Comparison of ENCODE assay signal across 27 mouse cellular contexts in the genomic region with DNA sequence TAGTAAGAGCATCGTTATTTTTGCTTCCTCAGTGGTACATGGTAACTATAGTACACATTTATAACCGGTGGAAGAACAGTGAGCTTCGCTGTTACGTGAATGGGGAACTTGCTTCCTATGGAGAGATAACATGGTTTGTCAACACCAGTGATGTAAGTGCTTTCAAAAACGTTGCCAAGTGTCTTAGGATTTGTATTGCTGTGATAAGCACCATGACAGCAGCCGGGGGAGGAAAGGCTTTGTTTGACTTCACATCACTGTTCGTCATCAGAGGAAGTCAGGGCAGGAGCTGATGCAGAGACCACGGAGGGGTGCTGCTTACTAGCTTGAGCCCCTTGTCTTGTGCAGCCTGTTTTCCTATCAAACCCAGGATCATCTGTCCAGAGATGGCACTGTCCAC.
A peak's percentile ranks its signal among the peaks of the same experiment; 100 is the strongest.
DNase-seq lines count a peak whose midpoint lies in the region; ATAC-seq and TF ChIP-seq lines count a peak whose summit lies in the region.
"Had no signal": no experiment of that assay in that cellular context is flagged by ENCODE, and none has a peak within 500 bp of the region (broad histone marks: within the 10 kb centered on the region; RNA-seq: fewer than 3 reads in every experiment).

No protein-coding gene starts in this region.

- no peaks in the 10 kb centered on the region for H3K36me3 ChIP-seq in lung, embryonic 14.5 days (ENCODE audit: insufficient read depth)
- peaks cover 0 to 2% of the 10 kb centered on the region in 2 experiments; a peak in 3 of 4 replicates for H3K36me3 ChIP-seq in MEL (ENCODE audit: control insufficient read depth in 1 of 2, insufficient read depth in 2 of 2, low read length in 2 of 2)
- H3K36me3 ChIP-seq in intestine, embryonic 16.5 days (ENCODE audit: control insufficient read depth, insufficient read depth, low read length), result 0 out of 2 replicates have a peak, but pooled peaks cover 2% of the 10 kb centered on the region
- H3K36me3 ChIP-seq: embryonic facial prominence, embryonic 12.5 days; embryonic facial prominence, embryonic 15.5 days; forebrain, embryonic 12.5 days; forebrain, embryonic 15.5 days had no signal

- no peaks in the 10 kb centered on the region for H3K9me3 ChIP-seq in lung, embryonic 14.5 days (ENCODE audit: low read depth, low read length)
- H3K9me3 ChIP-seq in MEL (replicated peaks; ENCODE audit: insufficient read depth, low read length), result no peaks in the 10 kb centered on the region
- no peaks in the 10 kb centered on the region for H3K9me3 ChIP-seq in intestine, embryonic 16.5 days (ENCODE audit: control insufficient read depth, low read length)
- H3K9me3 ChIP-seq: embryonic facial prominence, embryonic 12.5 days; embryonic facial prominence, embryonic 15.5 days; forebrain, embryonic 12.5 days; forebrain, embryonic 15.5 days; heart, embryonic 13.5 days had no signal

- TF ChIP-seq CTCF in lung, embryonic 14.5 days (IDR thresholded peaks at IDR 0.05; ENCODE audit: low read depth), result no peak
- no peak for TF ChIP-seq CTCF in MEL (IDR thresholded peaks at IDR 0.05 in 2 of 3, conservative IDR thresholded peaks at IDR 0.05 in 1 of 3; ENCODE audit: control insufficient read depth in 1 of 3, insufficient read depth in 1 of 3, low read depth in 2 of 3, low read length in 3 of 3, poor library complexity in 1 of 3, severe bottlenecking in 1 of 3)
- no peak for TF ChIP-seq CTCF in brain, embryonic 14.5 days (IDR thresholded peaks at IDR 0.05; ENCODE audit: borderline replicate concordance, extremely low read depth, insufficient read depth, insufficient read length)

- no peak for TF ChIP-seq POLR2A in MEL (IDR thresholded peaks at IDR 0.05; ENCODE audit: control insufficient read depth in 1 of 2, insufficient read depth in 1 of 2, low read depth in 1 of 2, low read length in 2 of 2, poor library complexity in 1 of 2)
- TF ChIP-seq POLR2A in brain, embryonic 14.5 days (IDR thresholded peaks at IDR 0.05; ENCODE audit: borderline replicate concordance, extremely low read depth, insufficient read depth, insufficient read length, poor library complexity, severe bottlenecking), result no peak

- peak; percentile 4 for DNase-seq in lung, embryonic 14.5 days
- no peak for DNase-seq in lung, postnatal 36 days
- DNase-seq in MEL (ENCODE audit: low read depth, low spot score), result peak; percentile 95
- peak; percentile 30 for DNase-seq in brain, embryonic 14.5 days (ENCODE audit: low read depth)
- DNase-seq in adrenal gland, adult (ENCODE audit: inconsistent age in 2 of 2, low spot score in 1 of 2), result no peak
- DNase-seq: adrenal gland, postnatal 10 days; adrenal gland, postnatal 36 days; cerebellum, adult 11-12 months; cerebellum, adult 9-10 months; cerebellum, postnatal 14 days; gastrocnemius, postnatal 25 days; heart, adult 18-20 months; heart, postnatal 4 days; kidney, adult 2 months had no signal

- H3K4me3 ChIP-seq in lung, embryonic 14.5 days (ENCODE audit: low read depth, low read length), result no peak overlapping the region
- peak overlapping the region in 1 of 2 experiments; percentile 7; a peak in 1 of 4 replicates for H3K4me3 ChIP-seq in MEL (ENCODE audit: control insufficient read depth in 1 of 2, insufficient read depth in 1 of 2, low read depth in 2 of 2, low read length in 2 of 2)
- H3K4me3 ChIP-seq in intestine, embryonic 16.5 days (ENCODE audit: low read length), result no peak overlapping the region
- H3K4me3 ChIP-seq: embryonic facial prominence, embryonic 12.5 days; embryonic facial prominence, embryonic 15.5 days; erythroblast, embryonic 14.5 days; forebrain, embryonic 12.5 days; forebrain, embryonic 15.5 days; heart, embryonic 13.5 days had no signal

- no peaks in the 10 kb centered on the region for H3K27me3 ChIP-seq in lung, embryonic 14.5 days (ENCODE audit: insufficient read depth, low read length)
- H3K27me3 ChIP-seq in MEL (ENCODE audit: control insufficient read depth in 1 of 2, insufficient read depth in 2 of 2, low read length in 2 of 2), result no peaks in the 10 kb centered on the region
- no peaks in the 10 kb centered on the region for H3K27me3 ChIP-seq in intestine, embryonic 16.5 days (replicated peaks; ENCODE audit: control insufficient read depth, insufficient read depth, low read length)
- H3K27me3 ChIP-seq: embryonic facial prominence, embryonic 12.5 days; embryonic facial prominence, embryonic 15.5 days; forebrain, embryonic 12.5 days; forebrain, embryonic 15.5 days; heart, embryonic 13.5 days had no signal

- no peak overlapping the region for H3K4me2 ChIP-seq in lung, embryonic 14.5 days
- no peak overlapping the region for H3K4me2 ChIP-seq in intestine, embryonic 16.5 days (ENCODE audit: low read depth, low read length)
- H3K4me2 ChIP-seq: embryonic facial prominence, embryonic 12.5 days; embryonic facial prominence, embryonic 15.5 days; forebrain, embryonic 12.5 days; forebrain, embryonic 15.5 days; heart, embryonic 13.5 days; hindbrain, embryonic 14.5 days had no signal

- no peak; the same call in 1 of the 2 replicates for TF ChIP-seq RAD21 in MEL (IDR thresholded peaks at IDR 0.05; ENCODE audit: low read depth, low read length)

- TF ChIP-seq EP300 in MEL (IDR thresholded peaks at IDR 0.05; ENCODE audit: low read depth in 1 of 2, low read length in 2 of 2), result peak; percentile 77 to 82

- no peak overlapping the region for H3K27ac ChIP-seq in lung, embryonic 14.5 days (ENCODE audit: low read depth)
- H3K27ac ChIP-seq in MEL (ENCODE audit: control insufficient read depth, low read depth, low read length), result no peak overlapping the region
- no peak overlapping the region for H3K27ac ChIP-seq in intestine, embryonic 16.5 days (ENCODE audit: low read length)
- H3K27ac ChIP-seq: embryonic facial prominence, embryonic 12.5 days; embryonic facial prominence, embryonic 15.5 days; forebrain, embryonic 12.5 days; forebrain, embryonic 15.5 days; heart, embryonic 13.5 days; hindbrain, embryonic 14.5 days; hindbrain, postnatal 0 days had no signal

- 38% methylated on average over 8 of the region's 8 CpGs for WGBS in lung, embryonic 14.5 days
- 56% methylated on average over 8 of the region's 8 CpGs for WGBS in intestine, embryonic 16.5 days

- H3K9ac ChIP-seq in lung, embryonic 14.5 days, result no peak overlapping the region
- H3K9ac ChIP-seq in MEL (ENCODE audit: control insufficient read depth, low read depth, low read length, poor library complexity, severe bottlenecking), result no peak overlapping the region
- no peak overlapping the region for H3K9ac ChIP-seq in intestine, embryonic 16.5 days (ENCODE audit: low read depth, low read length)
- H3K9ac ChIP-seq: embryonic facial prominence, embryonic 12.5 days; embryonic facial prominence, embryonic 15.5 days; forebrain, embryonic 12.5 days; forebrain, embryonic 15.5 days; heart, embryonic 13.5 days; hindbrain, embryonic 14.5 days had no signal

- no peaks in the 10 kb centered on the region for H3K79me2 ChIP-seq in MEL (ENCODE audit: control insufficient read depth, insufficient read depth, low read length, poor library complexity)

- no peaks in the 10 kb centered on the region for H3K4me1 ChIP-seq in lung, embryonic 14.5 days (ENCODE audit: insufficient read depth)
- H3K4me1 ChIP-seq in MEL (ENCODE audit: control insufficient read depth in 1 of 2, insufficient read depth in 2 of 2, low read length in 2 of 2), result peaks cover 0 to 3% of the 10 kb centered on the region in 2 experiments; a peak in 1 of 4 replicates
- no peaks in the 10 kb centered on the region for H3K4me1 ChIP-seq in intestine, embryonic 16.5 days (ENCODE audit: control insufficient read depth, insufficient read depth, low read length)
- H3K4me1 ChIP-seq: embryonic facial prominence, embryonic 12.5 days; embryonic facial prominence, embryonic 15.5 days; forebrain, embryonic 12.5 days; forebrain, embryonic 15.5 days had no signal

- no peak for ATAC-seq in lung, embryonic 14.5 days (ENCODE audit: insufficient read depth)
- ATAC-seq in megakaryocyte-erythroid progenitor cell, adult 5-6 weeks (replicated peaks; ENCODE audit: low FRiP score, low TSS enrichment, poor library complexity, severe bottlenecking), result peak; percentile 70
- ATAC-seq in intestine, embryonic 16.5 days, result no peak
- ATAC-seq: activated CD4-positive, CD25-positive, alpha-beta regulatory T cell, adult 4 months; forebrain, embryonic 15.5 days; hindbrain, postnatal 0 days; inflammation-experienced regulatory T-cells, adult 6 months; intestine, postnatal 0 days had no signal

TF ChIP-seq in MEL, 35 proteins besides CTCF, POLR2A, EP300 and RAD21 (continues in another document):
- TF ChIP-seq MYC (IDR thresholded peaks at IDR 0.05; ENCODE audit: low read depth, low read length), result peak; percentile 78; the same call in 1 of the 2 replicates
- TF ChIP-seq NELFE (IDR thresholded peaks at IDR 0.05; ENCODE audit: low read depth, low read length), result no peak
- peak; percentile 56; the same call in 1 of the 2 replicates for TF ChIP-seq TCF12 (IDR thresholded peaks at IDR 0.05; ENCODE audit: low read depth, low read length)
- peak; percentile 98 for TF ChIP-seq ETS1 (IDR thresholded peaks at IDR 0.05; ENCODE audit: low read depth, low read length)
- 0 out of 2 replicates have a peak, but pooled peaks have one; percentile 8 for TF ChIP-seq TAL1 (IDR thresholded peaks at IDR 0.05; ENCODE audit: low read length)
- no peak for TF ChIP-seq E2F4 (IDR thresholded peaks at IDR 0.05; ENCODE audit: borderline replicate concordance, low read depth, low read length)
- no peak for TF ChIP-seq GABPA (IDR thresholded peaks at IDR 0.05; ENCODE audit: low read depth, low read length)
- no peak for TF ChIP-seq UBTF (IDR thresholded peaks at IDR 0.05; ENCODE audit: borderline replicate concordance, insufficient read depth, low read depth, low read length)
- no peak for TF ChIP-seq SMC3 (IDR thresholded peaks at IDR 0.05; ENCODE audit: low read depth, low read length)
- no peak for TF ChIP-seq MEF2A (IDR thresholded peaks at IDR 0.05; ENCODE audit: extremely low read depth, insufficient replicate concordance, low read depth, low read length, poor library complexity, severe bottlenecking)
- TF ChIP-seq HCFC1 (IDR thresholded peaks at IDR 0.05; ENCODE audit: low read depth, low read length), result 0 out of 2 replicates have a peak, but pooled peaks have one; percentile 36
- TF ChIP-seq MAZ (IDR thresholded peaks at IDR 0.05; ENCODE audit: low read depth, low read length), result no peak
- TF ChIP-seq ZC3H11A (IDR thresholded peaks at IDR 0.05; ENCODE audit: low read depth, low read length), result no peak
- no peak for TF ChIP-seq ZNF384 (IDR thresholded peaks at IDR 0.05; ENCODE audit: low read depth, low read length)
- TF ChIP-seq RCOR1 (IDR thresholded peaks at IDR 0.05; ENCODE audit: low read depth, low read length), result peak; percentile 96
- TF ChIP-seq NRF1 (IDR thresholded peaks at IDR 0.05; ENCODE audit: insufficient read depth, low read depth, low read length, poor library complexity, severe bottlenecking), result no peak
- no peak for TF ChIP-seq MYB (IDR thresholded peaks at IDR 0.05; ENCODE audit: low read depth, low read length)
- no peak for TF ChIP-seq USF1 (IDR thresholded peaks at IDR 0.05; ENCODE audit: low read depth, low read length)
- TF ChIP-seq MAFK (IDR thresholded peaks at IDR 0.05; ENCODE audit: borderline replicate concordance, low read depth, low read length), result no peak
- TF ChIP-seq POLR2AphosphoS2 (IDR thresholded peaks at IDR 0.05; ENCODE audit: low read length), result no peak

Comparison
In these comparisons a context has a peak if more than half of its experiments do, and no peak if none do; other contexts are left out.
1. DNase-seq: peak in lung, embryonic 14.5 days (single experiment), MEL (single experiment) and brain, embryonic 14.5 days (single experiment); none in lung, postnatal 36 days (single experiment) and adrenal gland, adult (0 of 2).